Mouse (Mus musculus) right cerebral cortex, postnatal 25 days (tissue): ENCODE measurements around the gene Col6a6.

ENCODE experiments used
- DNase-seq: peaks from one replicate; pipeline ENCODE4 v3.0.0; 2022

The Col6a6 gene

GRCm38 (mm10) chr9:105796137-105796536, 31.8 kb downstream of the Col6a6 start:
- no peak for DNase-seq

GRCm38 (mm10) chr9:105794965-105795364, 33.0 kb downstream of the Col6a6 start:
- DNase-seq = no peak

- DNase-seq = no peak
Observed at GRCm38 (mm10) chr9:105791810-105792209, 36.1 kb downstream of the Col6a6 start.

- no peak for DNase-seq
Observed at GRCm38 (mm10) chr9:105788203-105788602, 39.8 kb downstream of the Col6a6 start.

GRCm38 (mm10) chr9:105787800-105788199, 40.2 kb downstream of the Col6a6 start:
- no peak for DNase-seq

GRCm38 (mm10) chr9:105784026-105784425, 43.9 kb downstream of the Col6a6 start:
- no peak for DNase-seq

GRCm38 (mm10) chr9:105780696-105781095, 47.3 kb downstream of the Col6a6 start:
- DNase-seq = no peak

- no peak for DNase-seq
Observed at GRCm38 (mm10) chr9:105778741-105779140, 49.2 kb downstream of the Col6a6 start.

- no peak for DNase-seq
Observed at GRCm38 (mm10) chr9:105774878-105775277, 53.1 kb downstream of the Col6a6 start.

GRCm38 (mm10) chr9:105774321-105774720, 53.6 kb downstream of the Col6a6 start:
- no peak for DNase-seq

- DNase-seq = no peak
Observed at GRCm38 (mm10) chr9:105771380-105771779, 56.6 kb downstream of the Col6a6 start.

- DNase-seq = no peak
Observed at GRCm38 (mm10) chr9:105770690-105771089, 57.3 kb downstream of the Col6a6 start.

- no peak for DNase-seq
Observed at GRCm38 (mm10) chr9:105765891-105766290, 62.1 kb downstream of the Col6a6 start.

- no peak for DNase-seq
Observed at GRCm38 (mm10) chr9:105764681-105765080, 63.3 kb downstream of the Col6a6 start.

GRCm38 (mm10) chr9:105764127-105764526, 63.8 kb downstream of the Col6a6 start:
- DNase-seq = no peak

GRCm38 (mm10) chr9:105763625-105764024, 64.3 kb downstream of the Col6a6 start:
- no peak for DNase-seq

GRCm38 (mm10) chr9:105762274-105762673, 65.7 kb downstream of the Col6a6 start:
- no peak for DNase-seq

GRCm38 (mm10) chr9:105758861-105759260, 69.1 kb downstream of the Col6a6 start:
- DNase-seq = no peak

GRCm38 (mm10) chr9:105758173-105758765, 69.7 kb downstream of the Col6a6 start:
- DNase-seq = no peak

GRCm38 (mm10) chr9:105754256-105754655, 73.7 kb downstream of the Col6a6 start:
- DNase-seq = no peak

GRCm38 (mm10) chr9:105745861-105746260, 82.1 kb downstream of the Col6a6 start:
- no peak for DNase-seq

GRCm38 (mm10) chr9:105740413-105740812, 87.5 kb downstream of the Col6a6 start:
- no peak for DNase-seq

GRCm38 (mm10) chr9:105739446-105739845, 88.5 kb downstream of the Col6a6 start:
- DNase-seq = no peak

GRCm38 (mm10) chr9:105737448-105737847, 90.5 kb downstream of the Col6a6 start:
- no peak for DNase-seq

GRCm38 (mm10) chr9:105735195-105735594, 92.8 kb downstream of the Col6a6 start:
- DNase-seq = no peak
